Mouse (Mus musculus) E14TG2a.4 (cell line): ENCODE results near the gene Plcl2.

ENCODE experiments used
- CTCF ChIP-seq: conservative IDR thresholded peaks from 2 replicates; pipeline ENCODE4 v1.5.1; 2014; ENCODE audit warnings: low read length
- NANOG ChIP-seq: IDR thresholded peaks from 2 replicates; pipeline ENCODE4 v1.6.1; 2014; ENCODE audit warnings: borderline replicate concordance, low read length, mixed read lengths

- TF ChIP-seq CTCF (no peak), NANOG (no peak)
Observed at GRCm38 (mm10) chr17:50677334-50677733, 168.1 kb downstream of the Plcl2 start.
